In genomic region chr7:25133092-25134049, GRCm38 (mm10) we compare ENCODE assay signal across 8 mouse cellular contexts. TPM values are rescaled to one million over a fixed set of nuclear protein-coding genes. Genes with fewer than 3 reads are reported as not detected.
A peak's percentile ranks its signal among the peaks of the same experiment; 100 is the strongest.
DNase-seq lines count a peak whose midpoint lies in the region.

No protein-coding gene starts in this region.

- peaks cover 13% of the 10 kb centered on the region for H3K9me3 ChIP-seq in megakaryocyte, embryonic 14.5 days

- H3K4me1 ChIP-seq in megakaryocyte, embryonic 14.5 days: peaks cover 64% of the 10 kb centered on the region

- peaks cover 48% of the 10 kb centered on the region for H3K27me3 ChIP-seq in megakaryocyte, embryonic 14.5 days (replicated peaks)

- H3K4me3 ChIP-seq in megakaryocyte, embryonic 14.5 days (replicated peaks): peak overlapping the region; percentile 89

- peaks cover 51% of the 10 kb centered on the region for H3K36me3 ChIP-seq in megakaryocyte, embryonic 14.5 days (replicated peaks; ENCODE audit: low read length)

- DNase-seq in ZHBTc4 (ENCODE audit: low read depth, low spot score): peak; percentile 94
- peak; percentile 71 to 90 for DNase-seq in cerebellum, postnatal 4 days (ENCODE audit: low spot score in 2 of 2)
- DNase-seq in gastrocnemius, adult 8-10 months (ENCODE audit: low spot score in 2 of 2): peak; percentile 44 to 50
- DNase-seq in induced T-regulatory cell, adult 2 months (ENCODE audit: low read depth): peak; percentile 94
- peak; percentile 48 to 71 for DNase-seq in left cerebral cortex, adult 8-10 months (ENCODE audit: low spot score in 2 of 2)
- DNase-seq in right cerebral cortex, postnatal 10 days (ENCODE audit: low spot score in 2 of 2): peak; percentile 87 to 89
- DNase-seq in urinary bladder, postnatal 36 days (ENCODE audit: low spot score in 2 of 2): peak; percentile 70 to 78

RNA-seq across cellular contexts. Expression of gene Pou2f2, which starts 46.2 kb away (rescaled TPM):
- total RNA-seq in gastrocnemius, adult 8-10 months (2022): under 1 TPM in 2 of 4 experiments, not detected in 2; 0.02 to 0.24 TPM
- 10 to 100 TPM; 10.5 to 13.2 (median 11.9) TPM for total RNA-seq in left cerebral cortex, adult 8-10 months (2022)
- polyA plus RNA-seq in megakaryocyte, embryonic 14.5 days (2012; ENCODE audit: insufficient read depth, low replicate concordance): 141 and 174 TPM in 2 replicates

Comparison
In these comparisons a context has a peak if more than half of its experiments do, and no peak if none do; other contexts are left out.
1. Peak in every context shown above with its lines: DNase-seq and H3K4me3 ChIP-seq.
2. RNA of gene Pou2f2, which starts 46.2 kb away (total RNA-seq): 10.5 to 13.2 TPM in left cerebral cortex, adult 8-10 months; 0.02 to 0.24 TPM in gastrocnemius, adult 8-10 months; every median in the first group is over 4 times any median in the second.